Mouse (Mus musculus) R1 (cell line): ENCODE data around the gene Fbxo42.

ENCODE experiments used
- DNase-seq: peaks from one replicate; pipeline ENCODE4 v3.0.0-alpha.2; 2018; ENCODE audit warnings: low read depth, low spot score

Gene Fbxo42

DNA sequence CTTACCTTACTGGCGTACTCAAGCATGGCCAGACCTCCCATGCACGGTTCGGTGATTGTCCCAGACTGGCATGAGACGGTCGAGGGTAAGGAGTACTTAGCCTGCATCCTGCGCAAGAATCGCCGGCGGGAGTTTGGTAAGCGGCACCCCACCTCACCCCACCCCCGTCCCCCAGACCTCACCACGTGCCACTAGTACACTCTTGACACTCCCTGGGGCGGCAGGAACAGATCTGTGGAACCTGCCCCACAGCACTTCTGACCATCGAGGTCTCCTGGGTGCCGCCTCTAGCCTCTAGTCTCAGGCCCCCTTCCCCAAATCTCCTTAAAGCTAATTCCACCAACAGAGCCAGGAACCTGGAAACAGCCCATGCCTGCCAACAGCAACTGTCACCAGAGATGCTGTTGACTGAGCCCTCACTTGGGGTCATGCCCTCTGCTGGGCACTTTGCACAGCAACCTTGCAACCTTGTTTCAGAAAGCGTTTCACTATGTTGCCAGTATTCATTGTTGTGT lies 66.7 kb downstream of the Fbxo42 start:
- peak; percentile 73 for DNase-seq

DNA sequence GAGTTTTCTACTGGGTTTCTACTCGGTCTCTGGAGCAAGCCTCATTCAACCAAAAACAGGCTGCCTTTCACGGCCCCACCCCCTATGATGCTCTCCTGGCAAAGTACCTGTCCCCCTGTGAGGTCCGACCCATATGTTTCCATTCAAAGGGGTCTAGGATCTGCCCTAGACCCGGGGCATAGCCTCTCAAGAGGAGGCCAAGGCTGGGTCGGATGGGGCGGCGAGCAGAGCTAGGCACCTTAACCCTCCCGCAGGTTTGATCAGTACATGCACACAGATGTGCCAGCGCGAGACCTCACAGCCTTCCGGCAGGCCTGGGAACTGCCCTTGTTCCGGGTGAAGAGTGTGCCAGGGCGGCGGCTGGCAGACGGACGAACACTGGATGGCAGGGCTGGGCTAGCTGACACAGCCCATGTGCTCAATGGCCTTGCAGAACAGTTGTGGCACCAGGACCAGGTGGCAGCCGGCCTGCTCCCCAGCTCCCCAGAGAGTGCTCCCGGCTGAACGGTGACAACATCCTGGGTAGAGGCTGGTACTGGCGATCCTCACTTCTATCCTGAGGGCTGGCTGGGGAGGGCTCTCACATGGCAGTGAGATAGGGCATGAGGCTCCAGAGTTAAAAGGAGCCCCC lies 72.0 kb downstream of the Fbxo42 start:
- no peak for DNase-seq

DNA sequence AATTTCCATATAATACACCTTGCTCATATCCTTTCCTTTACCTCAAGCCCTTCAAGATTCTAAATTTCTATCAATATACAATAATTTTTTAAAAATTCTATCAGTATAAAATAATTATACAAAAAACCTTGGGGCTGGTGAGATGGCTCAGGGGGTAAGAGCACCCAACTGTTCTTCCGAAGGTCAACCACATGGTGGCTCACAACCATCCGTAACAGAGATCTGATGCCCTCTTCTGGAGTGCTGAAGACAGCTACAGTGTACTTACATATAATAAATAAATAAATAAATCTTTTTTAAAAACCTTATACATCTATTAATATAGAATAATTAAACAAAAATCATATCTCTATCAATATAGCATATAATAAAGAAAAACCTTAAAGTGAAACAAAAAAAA lies 74.1 kb downstream of the Fbxo42 start:
- no peak for DNase-seq

DNA sequence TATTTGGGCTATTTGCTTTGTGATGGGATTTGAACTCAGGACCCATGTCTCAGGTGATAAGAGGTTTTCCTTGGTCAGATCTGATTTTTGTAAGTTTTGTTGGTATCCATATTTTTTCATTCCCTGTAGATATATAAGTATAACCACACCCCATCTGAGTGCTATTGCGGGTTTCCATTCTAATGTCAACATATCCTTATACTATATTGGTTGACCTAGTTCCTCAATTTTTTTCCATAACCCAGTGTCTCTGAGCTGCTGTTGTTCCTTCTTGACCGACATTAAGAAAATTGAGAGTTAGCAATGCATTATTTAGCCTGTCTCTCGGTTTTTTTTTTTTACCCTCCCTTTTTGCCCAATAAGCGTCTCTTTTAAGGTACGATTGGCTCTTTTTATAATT lies 75.0 kb downstream of the Fbxo42 start:
- no peak for DNase-seq

DNA sequence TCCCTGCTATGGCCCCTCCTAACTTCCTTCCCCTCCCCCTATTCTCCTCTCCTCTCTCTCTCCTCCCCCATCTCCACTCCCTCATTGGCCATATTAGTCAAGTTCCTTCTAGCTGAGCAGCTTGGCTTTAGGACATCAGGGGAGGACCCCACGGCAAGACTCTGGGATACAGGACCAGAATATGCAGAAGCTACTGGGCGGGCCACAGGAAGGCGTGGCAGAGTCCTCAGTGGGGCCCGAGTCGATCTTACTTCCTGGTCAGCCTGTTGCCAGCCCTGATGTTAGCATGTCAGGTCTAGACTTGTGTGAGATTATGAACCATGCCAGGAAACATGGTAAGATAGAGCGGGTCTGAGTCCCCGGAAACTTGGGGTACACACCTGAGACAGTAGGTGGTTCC lies 81.0 kb downstream of the Fbxo42 start:
- DNase-seq, result no peak

DNA sequence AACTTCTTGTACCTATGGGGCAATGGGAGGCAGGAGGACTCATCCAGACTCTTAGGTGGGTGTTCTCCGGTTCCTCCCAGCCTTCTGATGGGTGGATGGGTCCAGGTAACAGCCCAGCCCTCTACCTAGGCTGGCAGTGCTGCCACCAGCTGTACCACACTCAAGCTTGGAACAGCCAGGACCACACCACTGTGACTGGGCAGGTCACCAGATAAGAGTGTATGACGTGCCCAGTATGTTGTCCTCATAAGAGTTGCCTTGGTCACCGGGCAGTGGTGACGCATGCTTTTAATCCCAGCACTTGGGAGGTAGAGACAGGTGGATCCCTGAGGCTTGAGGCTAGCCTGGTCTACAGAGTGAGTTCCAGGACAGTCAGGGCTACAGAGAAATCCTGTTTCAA lies 85.5 kb downstream of the Fbxo42 start:
- DNase-seq, result no peak

DNA sequence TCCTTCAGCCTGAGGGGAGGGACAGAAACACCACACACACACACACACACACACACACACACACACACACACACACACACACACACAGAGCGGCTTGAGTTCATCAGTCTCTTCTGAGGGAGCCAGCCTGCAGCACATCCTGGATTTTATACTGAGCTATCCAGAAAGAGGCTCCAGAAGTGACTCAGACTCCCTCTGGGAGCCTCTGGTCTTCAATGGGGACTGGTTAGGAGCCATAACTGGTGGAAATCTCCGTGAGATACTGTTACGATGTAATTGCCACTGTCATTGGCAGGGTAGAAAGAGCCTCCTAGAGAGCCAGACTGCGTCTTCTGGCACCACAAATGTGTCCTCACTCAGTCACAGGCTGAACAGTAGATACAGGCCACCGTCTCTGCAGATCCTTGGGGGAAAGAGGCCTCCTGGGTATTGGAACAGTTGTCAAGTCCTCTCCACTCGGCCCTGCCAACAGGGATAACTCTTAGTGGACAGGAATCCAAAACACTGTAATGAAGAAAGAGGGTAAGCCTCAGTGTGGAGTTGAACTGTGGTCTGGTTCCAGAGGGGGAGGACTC lies 87.9 kb downstream of the Fbxo42 start:
- no peak for DNase-seq

DNA sequence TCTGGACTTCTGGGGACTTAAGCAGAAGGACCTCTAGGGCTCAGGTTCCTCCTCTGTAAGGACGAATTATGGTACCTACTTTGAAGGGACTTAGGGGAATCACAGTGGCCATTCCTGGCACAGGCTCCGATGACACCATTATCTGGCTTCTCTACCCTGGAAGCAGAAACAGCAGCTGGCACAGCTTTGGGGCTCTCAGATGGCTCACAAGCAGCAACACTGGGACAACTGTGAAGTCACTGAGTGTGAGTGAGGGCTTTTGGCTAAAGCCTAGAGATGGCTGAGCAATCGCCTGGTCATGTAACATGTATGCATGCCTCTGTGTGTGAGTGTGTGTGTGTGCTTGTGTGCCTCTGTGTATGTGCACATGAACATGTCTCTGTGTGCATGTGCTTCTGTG lies 89.1 kb downstream of the Fbxo42 start:
- DNase-seq, result no peak

DNA sequence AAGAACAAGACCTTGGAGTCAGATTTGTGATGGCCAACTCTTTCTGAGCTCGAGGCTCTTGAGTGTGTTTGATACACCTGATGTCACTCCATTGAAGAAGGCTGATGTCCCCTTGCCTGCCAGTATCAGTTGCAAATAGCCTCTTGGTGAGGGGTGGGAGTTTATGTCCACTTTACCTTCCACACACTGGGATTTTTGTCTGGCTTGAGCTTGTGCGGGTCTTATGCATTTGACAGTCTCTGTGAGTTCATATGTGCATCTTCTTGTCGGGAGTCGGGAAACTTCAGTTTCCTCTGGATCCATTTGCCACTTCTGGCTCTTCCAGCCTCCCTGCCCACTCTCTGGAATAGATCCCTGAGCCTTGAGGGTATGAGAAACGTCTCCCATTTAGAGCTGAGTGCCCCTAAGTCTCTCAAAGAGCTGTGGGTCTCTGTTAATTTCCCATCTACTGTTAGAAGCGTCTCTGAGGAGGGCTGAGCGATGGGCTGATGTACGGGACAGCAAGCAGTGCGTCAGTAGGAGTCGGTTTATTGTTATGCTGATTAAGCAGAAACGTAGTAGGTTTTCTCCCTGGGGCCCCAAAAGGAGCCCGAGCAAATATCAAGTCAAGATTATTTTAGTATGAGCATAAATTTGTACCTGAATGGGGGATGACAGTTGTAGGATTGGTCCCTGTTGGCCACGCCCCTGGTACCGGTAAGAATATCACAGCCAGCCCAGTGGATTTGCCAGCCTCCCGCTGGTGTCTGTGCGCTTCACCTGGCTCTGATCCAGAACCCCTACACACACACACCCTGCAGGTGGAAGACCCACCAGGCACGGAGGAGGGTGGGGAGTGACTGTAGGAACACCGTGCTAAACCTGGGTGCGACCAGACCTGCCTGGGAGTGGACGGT lies 91.0 kb downstream of the Fbxo42 start:
- DNase-seq, result no peak

DNA sequence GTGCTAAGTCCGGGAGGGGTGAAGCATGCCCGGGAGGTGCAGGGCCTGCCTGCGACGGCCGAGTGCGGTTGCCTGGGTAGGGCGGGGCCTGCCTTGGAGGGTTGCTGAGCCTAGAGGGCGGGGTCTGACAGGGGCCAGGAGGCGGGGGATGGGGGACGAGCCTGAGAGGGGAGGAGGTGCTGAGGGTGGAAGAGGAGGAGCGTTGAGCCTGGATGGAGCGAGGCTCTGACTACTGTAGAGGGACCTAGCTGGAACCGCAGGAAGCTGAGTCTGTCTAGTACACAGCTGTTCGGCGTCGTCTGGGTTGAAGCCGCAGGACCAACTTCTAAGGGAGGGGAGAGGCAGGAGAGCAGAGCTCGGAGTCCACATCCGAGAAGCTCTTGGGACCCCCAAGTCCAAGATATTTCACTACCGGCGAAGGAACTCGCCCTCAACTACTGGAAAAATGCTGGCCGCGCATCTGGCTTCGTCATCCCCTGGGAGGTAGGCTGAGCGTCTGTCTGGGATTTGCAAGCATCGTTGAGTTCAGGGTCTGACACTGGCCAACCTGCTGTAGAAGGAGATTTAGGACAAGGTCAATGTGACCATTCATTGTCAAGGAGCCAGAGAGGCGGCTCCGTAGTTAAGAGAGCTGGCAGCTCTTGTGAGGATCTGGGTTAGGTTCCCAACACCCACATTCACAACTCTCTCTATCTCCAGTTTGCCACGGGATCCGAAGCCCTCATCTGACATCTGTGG lies 91.8 kb downstream of the Fbxo42 start, which contains the start of gene Arhgef19:
Gene Arhgef19 (plus strand): TSS at position 112 of the 738 bp plus-strand sequence.
- DNase-seq, result peak; percentile 97

DNA sequence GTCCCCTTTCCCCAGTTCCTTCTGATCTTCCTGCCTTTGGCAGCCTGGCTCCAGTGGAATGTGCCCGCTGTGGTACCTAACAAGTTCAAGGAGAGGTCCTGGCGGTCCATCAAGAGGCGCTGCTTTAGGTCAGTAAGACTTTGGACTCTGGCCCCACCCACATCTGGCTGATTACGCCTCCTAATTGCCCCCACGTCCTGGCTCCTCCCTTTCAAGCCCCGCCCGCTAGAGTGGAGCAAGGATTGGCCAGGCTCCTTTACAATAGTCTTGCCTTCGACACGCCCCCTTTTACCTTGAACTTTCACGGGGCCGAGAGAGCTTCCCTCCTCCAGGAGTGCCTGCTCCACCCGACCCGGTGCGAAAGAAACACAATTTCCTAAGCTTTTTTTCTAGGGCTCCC lies 92.9 kb downstream of the Fbxo42 start:
- DNase-seq, result peak; percentile 92

DNA sequence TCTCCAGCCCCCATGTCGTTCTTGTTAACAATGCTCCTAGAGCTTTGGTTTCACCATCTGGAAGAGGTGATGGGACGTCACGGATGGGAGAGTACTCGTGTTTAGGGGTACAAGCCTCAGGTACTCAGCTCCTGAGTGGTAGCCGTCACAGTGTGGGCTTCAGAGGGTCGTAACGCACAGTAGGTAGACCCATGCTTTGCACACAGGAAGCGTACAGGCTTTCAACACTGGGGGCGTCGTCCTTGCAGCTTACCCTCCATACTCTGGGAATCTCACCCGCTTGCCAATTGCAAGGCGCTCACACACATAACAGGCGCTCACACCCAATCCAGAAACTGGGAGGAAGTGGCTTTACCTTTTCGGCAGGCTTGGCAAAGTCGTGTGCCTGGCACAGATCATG lies 94.1 kb downstream of the Fbxo42 start:
- DNase-seq, result no peak

DNA sequence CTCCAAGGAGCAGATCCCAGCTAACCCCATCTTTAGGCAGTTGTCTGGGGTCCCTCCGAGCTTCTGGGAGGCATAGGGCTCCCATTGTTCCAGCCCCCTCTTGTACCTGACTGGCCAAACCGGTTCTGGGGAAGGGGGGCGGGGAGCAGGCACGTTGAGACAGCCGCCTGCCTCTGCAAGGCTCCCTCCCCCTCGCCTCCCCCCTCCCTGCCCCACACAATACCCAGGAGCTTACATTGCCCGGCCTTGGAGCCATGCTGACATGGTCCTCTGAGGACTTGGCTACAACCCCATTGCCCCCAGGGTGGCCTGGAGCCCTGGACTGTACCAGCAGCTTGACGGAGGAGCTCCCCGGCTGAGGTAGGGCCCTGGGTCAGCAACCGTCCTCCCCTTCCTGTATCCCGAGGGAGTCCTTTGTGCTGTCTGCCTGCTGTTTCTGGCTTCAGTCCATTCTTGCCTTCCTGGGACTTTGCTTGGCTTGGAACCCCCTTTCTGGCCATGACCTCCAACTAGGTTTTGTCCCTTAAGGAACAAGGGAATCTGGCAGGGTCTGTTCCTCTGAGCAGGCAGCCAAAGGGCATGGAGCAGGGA lies 95.0 kb downstream of the Fbxo42 start:
- DNase-seq, result peak; percentile 69

DNA sequence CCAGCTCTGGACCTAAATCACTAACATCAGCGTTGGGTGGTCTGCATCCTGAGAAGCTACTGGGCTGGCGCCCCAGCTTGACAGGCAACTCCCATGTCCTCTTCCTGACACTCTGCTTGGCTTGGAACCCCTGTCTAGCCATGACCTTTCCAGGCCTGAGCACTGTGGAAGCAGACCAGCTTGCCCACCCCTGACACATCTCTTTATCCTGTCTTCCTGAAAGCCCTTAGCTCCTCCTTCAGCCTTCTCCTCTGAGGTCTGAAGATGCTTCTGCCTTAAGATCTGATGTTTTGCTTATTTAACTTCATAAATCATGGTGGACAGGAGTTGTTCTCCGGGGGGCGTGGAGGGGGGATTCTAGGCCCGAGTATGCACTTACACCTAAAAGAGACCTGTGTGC lies 95.9 kb downstream of the Fbxo42 start:
- DNase-seq, result no peak

DNA sequence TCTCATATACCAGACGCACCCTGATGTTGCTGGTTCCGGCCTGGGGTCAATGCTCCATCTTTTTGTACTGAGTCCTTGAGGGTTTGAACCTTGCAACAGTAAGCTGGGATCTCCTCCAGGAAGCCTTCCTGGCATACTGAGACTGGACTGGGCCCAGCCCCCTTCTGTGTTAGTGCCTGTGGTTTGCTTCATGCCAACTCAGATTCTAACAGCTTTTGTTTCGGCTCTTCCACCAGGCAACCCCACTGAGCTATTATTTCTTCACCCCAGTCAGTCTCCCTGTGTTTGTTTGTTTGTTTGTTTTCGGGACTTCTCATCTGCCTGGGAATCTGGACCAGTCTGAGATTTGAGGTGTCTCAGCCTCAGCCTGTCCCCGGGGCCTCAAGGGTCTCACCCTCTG lies 96.7 kb downstream of the Fbxo42 start:
- no peak for DNase-seq

DNA sequence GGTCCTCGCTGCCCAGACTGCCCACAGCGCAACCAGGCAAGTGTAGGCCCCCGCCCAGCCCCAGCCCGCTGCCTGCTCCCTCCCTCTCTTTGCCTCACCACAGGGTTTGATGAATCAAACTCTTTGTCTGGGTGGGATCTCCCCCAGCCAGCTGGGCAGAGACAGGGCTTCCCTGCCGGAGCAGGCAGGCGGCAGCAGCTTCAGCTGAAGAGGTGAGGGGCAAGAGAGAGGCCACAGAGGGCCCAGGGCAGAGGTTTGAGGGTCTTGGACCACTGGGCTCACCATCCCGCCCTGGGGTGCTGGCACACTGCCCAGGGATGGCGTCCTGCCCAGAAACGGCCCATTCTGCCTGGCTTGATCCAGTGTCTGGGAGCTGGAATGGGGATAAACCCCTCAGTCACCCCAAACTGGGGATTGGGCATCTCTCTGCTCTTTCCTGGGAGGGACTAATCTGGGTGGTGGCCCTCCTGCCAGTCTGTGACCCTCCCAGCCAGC lies 97.3 kb downstream of the Fbxo42 start:
- no peak for DNase-seq

DNA sequence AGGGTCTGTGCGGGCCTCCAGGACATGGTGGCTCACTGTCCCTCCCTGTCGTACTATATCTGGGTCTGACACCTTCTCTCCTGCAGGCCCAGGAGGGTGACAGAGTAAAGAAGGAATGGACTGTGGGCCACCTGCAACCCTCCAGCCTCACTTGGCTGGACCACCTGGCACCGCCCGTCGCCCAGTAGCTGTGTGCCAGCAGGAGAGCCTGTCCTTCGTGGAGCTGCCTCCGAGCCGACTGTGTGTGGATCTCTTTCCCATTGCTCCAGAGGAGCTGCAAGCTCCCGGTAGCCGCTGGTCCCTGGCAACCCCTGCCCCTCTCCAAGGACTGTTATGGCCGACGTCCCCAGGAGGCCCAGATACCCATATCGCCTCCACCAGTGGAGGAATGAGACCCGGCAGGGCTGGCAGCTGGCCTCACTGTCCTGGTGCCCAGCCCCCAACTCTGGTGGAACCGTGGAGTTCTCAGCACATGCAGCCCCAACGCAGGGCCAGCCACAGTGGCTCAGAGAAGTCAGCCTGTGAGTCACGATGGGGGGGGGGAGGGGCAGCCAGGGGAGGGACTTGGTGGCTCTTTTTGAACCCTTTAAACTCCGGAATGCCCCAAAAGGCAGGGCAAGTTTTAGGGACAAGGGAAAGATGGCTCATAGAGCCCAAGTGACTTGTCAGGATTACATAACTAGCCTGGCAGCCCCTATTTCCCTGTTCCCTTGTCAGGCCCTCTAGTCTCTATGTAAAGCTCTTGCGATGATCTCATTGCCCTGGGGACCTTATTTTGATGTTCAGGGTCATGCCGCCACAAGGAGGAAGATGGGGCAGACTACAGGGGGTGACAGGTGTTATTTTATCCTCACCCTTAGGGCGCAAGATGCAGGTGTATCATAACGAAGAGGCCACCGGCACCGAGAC lies 98.6 kb downstream of the Fbxo42 start:
- no peak for DNase-seq

DNA sequence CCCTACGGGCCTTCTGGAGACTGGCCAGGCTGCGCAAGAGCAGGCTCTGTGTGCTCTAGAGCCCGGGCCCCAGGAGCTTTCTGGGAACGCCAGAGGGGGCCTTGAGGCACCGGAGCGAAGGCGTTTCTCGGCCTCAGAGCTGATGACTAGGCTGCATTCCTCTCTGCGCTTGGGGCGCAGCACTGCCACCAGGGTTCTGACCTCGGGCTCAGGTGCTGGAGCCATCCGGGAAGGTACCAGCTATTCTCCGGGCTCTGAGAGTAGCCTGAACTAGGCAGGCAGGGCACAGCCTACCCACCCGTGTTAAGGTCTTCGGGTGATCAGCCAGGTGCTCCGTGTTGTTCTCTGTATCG lies 99.3 kb downstream of the Fbxo42 start:
- peak; percentile 59 for DNase-seq

DNA sequence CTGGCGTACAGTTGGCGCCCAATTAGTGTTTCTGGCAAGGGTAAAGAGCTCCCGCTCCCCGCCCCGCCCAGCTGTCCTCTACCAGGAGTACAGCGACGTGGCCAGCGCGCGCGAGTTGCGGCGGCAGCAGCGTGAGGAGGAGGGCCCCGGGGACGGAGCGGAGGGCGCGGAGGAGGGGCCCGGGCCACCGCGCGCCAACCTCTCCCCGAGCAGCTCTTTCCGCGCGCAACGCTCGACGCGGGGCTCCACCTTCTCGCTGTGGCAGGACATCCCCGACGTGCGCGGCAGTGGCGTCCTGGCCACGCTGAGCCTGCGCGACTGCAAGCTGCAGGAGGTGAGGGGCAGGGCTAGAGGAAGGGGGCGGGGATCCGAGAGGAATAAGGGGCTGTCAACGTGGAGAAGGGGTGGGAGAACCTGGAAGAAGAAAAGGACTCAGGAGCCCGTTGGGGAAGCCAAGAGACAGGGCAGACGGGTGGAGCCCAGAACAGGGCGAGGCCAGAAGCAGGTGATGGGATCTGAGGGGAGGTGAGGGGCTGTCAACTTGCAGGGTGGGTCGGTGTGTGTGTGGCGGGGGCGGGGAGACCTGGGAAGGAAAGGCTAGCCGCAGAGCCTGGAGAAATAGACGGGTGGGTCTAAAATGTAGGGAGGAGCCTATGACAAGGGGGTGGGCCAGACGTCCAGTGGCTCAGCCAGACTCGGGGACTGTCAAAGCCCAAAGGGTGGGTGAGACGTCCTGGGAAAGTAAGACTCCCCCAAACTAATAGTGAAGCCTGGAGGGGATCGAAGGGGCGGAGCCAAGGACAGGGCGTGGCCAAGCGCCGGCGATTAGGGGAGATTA lies 100.3 kb downstream of the Fbxo42 start:
- peak; percentile 90 for DNase-seq
